Mouse (Mus musculus): ENCODE data around the gene Epb41l4b. TPM values are rescaled to one million over a fixed set of nuclear protein-coding genes. Genes with fewer than 3 reads are reported as not detected.

Epb41l4b gene
- polyA plus RNA-seq, 1 experiment from 2014 or later, result 2.5 TPM

DNA sequence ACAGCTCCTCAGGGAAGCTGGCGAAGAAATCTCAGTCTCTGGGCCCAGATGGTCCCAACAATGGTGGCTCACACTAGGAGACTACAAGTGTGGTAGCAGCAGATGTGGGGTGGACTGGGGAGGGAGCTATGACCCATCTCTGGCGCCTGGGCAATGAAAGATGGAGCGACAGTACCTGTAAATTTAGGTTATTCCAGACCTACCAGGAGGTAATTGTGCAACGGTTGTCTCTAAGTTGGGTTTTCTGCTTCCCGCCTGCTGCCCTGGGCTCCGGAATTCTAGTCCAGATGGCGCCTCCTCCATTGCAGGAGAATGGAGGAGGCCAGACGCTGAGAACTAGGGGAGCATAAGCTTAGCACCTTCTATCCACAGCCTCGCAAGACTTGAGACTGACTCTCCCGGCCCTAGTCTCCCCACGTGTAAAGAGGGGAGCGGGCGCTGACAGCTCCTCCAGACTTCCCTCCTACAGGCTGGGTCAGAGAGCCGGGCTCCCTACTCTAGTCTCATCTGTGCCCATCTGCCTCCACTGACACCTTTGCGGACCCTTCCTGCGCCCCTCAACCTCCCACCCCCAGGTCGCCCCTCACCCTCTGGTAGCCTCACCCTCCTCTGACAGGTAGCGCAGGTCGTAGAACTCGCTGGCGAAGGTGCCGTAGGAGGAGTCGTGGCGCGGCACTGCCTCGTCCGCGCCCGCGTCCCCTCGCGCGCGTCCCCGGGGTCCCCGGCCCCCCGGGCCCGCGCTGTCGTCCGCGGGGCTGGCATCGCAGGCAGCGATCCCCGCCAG lies 153.6 kb downstream of the Epb41l4b start:
- H3K27me3 ChIP-seq (ENCODE audit: insufficient read depth, low read length), result peaks cover 36% of the 10 kb centered on the region
- no peaks in the 10 kb centered on the region for H3K36me3 ChIP-seq (ENCODE audit: insufficient read depth, low read length)
- H3K9me3 ChIP-seq (ENCODE audit: low read length), result no peaks in the 10 kb centered on the region; the same call in 1 of the 2 replicates
- no peak overlapping the region for H3K27ac ChIP-seq (ENCODE audit: low read length)
- H3K9ac ChIP-seq (replicated peaks; ENCODE audit: low read length), result peak overlapping the region; percentile 68
- H3K4me2 ChIP-seq (replicated peaks; ENCODE audit: low read depth, low read length), result peak overlapping the region; percentile 100
- ATAC-seq (ENCODE audit: low FRiP score, low TSS enrichment), result peak; percentile 46; the same call in 1 of the 2 replicates
- 0 out of 2 replicates have a peak, but pooled peaks cover 6% of the 10 kb centered on the region for H3K4me1 ChIP-seq (ENCODE audit: insufficient read depth, low read length)
- 5% methylated on average over 45 of the region's 45 CpGs for WGBS
- peak overlapping the region; percentile 65 for H3K4me3 ChIP-seq (ENCODE audit: low read length)

GRCm38 (mm10) chr4:56965586-56966179 lies 177.6 kb downstream of the Epb41l4b start:
- no peak for ATAC-seq (ENCODE audit: low FRiP score, low TSS enrichment)
- Histone ChIP-seq H3K9me3 (ENCODE audit: low read length) (no peaks in the 10 kb centered on the region), H3K27ac (ENCODE audit: low read length) (no peak overlapping the region), H3K9ac (replicated peaks; ENCODE audit: low read length) (no peak overlapping the region), H3K4me1 (ENCODE audit: insufficient read depth, low read length) (no peaks in the 10 kb centered on the region), H3K4me3 (ENCODE audit: low read length) (no peak overlapping the region), H3K36me3 (ENCODE audit: insufficient read depth, low read length) (no peaks in the 10 kb centered on the region), H3K4me2 (replicated peaks; ENCODE audit: low read depth, low read length) (no peak overlapping the region), H3K27me3 (ENCODE audit: insufficient read depth, low read length) (no peaks in the 10 kb centered on the region)
- WGBS, result 42% methylated on average over 7 of the region's 7 CpGs

DNA sequence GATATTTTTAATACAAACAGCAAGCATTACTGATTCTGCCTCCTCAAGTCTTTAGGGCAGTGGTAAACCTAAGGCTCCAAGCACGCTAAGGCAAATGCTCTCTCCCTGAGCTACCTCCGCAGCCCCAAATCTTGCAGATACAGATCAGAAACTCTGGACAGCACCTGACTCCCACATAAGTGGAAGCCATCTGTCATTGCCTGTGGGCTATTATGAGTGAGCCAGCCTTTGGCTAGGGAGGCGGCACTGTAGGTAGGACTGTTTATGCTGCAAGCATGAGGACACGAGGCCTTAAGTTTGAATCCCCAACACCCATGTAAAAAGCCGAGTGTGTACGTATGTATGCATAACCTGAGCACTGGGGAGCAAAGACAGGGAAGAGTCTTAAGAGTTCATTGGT lies 179.6 kb downstream of the Epb41l4b start:
- Histone ChIP-seq H3K9ac (replicated peaks; ENCODE audit: low read length) (no peak overlapping the region), H3K4me3 (ENCODE audit: low read length) (no peak overlapping the region), H3K36me3 (ENCODE audit: insufficient read depth, low read length) (no peaks in the 10 kb centered on the region), H3K27me3 (ENCODE audit: insufficient read depth, low read length) (no peaks in the 10 kb centered on the region), H3K27ac (ENCODE audit: low read length) (no peak overlapping the region), H3K4me2 (replicated peaks; ENCODE audit: low read depth, low read length) (no peak overlapping the region), H3K4me1 (ENCODE audit: insufficient read depth, low read length) (no peaks in the 10 kb centered on the region), H3K9me3 (ENCODE audit: low read length) (no peaks in the 10 kb centered on the region)
- 75% methylated on average over 6 of the region's 6 CpGs for WGBS
- no peak for ATAC-seq (ENCODE audit: low FRiP score, low TSS enrichment)

GRCm38 (mm10) chr4:56961320-56961925 lies 181.8 kb downstream of the Epb41l4b start:
- Histone ChIP-seq H3K9ac (replicated peaks; ENCODE audit: low read length) (no peak overlapping the region), H3K27me3 (ENCODE audit: insufficient read depth, low read length) (no peaks in the 10 kb centered on the region), H3K4me1 (ENCODE audit: insufficient read depth, low read length) (no peaks in the 10 kb centered on the region; the same call in 1 of the 2 replicates), H3K4me2 (replicated peaks; ENCODE audit: low read depth, low read length) (no peak overlapping the region), H3K9me3 (ENCODE audit: low read length) (no peaks in the 10 kb centered on the region), H3K36me3 (ENCODE audit: insufficient read depth, low read length) (no peaks in the 10 kb centered on the region), H3K4me3 (ENCODE audit: low read length) (no peak overlapping the region), H3K27ac (ENCODE audit: low read length) (no peak overlapping the region)
- 73% methylated on average over 12 of the region's 12 CpGs for WGBS
- ATAC-seq (ENCODE audit: low FRiP score, low TSS enrichment), result no peak

DNA sequence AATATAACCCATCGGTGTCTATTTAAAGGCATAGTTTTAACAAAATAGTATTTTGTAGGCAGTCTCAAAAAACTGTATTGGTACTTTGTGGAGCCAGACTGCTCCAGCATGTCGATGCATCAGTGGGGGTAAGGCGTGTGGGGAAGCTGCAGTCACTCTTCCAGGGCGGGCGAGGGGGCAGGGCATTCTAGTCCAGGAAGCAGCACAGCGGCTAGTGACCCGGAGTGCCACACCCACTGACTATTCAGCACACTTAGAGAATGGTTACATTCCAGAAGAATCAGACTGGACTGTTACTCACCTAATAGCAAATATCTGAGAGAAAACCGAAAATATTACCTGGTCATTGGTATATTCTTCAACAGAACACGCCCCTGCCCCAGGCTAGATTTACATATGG lies 185.7 kb downstream of the Epb41l4b start:
- Histone ChIP-seq H3K4me1 (ENCODE audit: insufficient read depth, low read length) (no peaks in the 10 kb centered on the region; the same call in 1 of the 2 replicates), H3K4me3 (ENCODE audit: low read length) (no peak overlapping the region), H3K36me3 (ENCODE audit: insufficient read depth, low read length) (no peaks in the 10 kb centered on the region), H3K27me3 (ENCODE audit: insufficient read depth, low read length) (no peaks in the 10 kb centered on the region), H3K9me3 (ENCODE audit: low read length) (no peaks in the 10 kb centered on the region), H3K9ac (replicated peaks; ENCODE audit: low read length) (no peak overlapping the region), H3K27ac (ENCODE audit: low read length) (no peak overlapping the region), H3K4me2 (replicated peaks; ENCODE audit: low read depth, low read length) (no peak overlapping the region)
- 46% methylated on average over 9 of the region's 9 CpGs for WGBS
- ATAC-seq (ENCODE audit: low FRiP score, low TSS enrichment), result no peak

DNA sequence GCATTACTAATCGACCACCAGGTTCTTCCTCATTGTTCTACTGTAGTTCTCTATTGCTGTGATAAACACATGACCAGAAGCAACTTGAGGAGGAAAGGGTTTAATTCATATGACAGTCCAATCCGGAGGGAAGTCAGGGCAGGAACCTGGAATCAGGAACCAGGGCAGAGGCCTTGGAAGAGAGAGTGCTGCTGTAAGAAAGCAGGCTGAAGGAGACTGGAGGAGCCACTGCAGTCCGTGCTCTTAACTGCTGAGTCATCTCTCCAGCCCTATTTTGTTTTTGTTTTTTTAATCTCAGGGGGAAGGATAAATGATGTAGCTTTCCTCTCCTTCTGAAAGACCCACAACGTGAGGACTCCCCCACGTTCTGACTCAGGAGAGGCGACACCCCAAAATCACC lies 190.0 kb downstream of the Epb41l4b start:
- Histone ChIP-seq H3K27me3 (ENCODE audit: insufficient read depth, low read length) (no peaks in the 10 kb centered on the region), H3K36me3 (ENCODE audit: insufficient read depth, low read length) (no peaks in the 10 kb centered on the region), H3K4me3 (ENCODE audit: low read length) (no peak overlapping the region), H3K4me1 (ENCODE audit: insufficient read depth, low read length) (no peaks in the 10 kb centered on the region; the same call in 1 of the 2 replicates), H3K4me2 (replicated peaks; ENCODE audit: low read depth, low read length) (no peak overlapping the region), H3K9me3 (ENCODE audit: low read length) (no peaks in the 10 kb centered on the region), H3K27ac (ENCODE audit: low read length) (no peak overlapping the region), H3K9ac (replicated peaks; ENCODE audit: low read length) (no peak overlapping the region)
- WGBS, result 59% methylated on average over 6 of the region's 6 CpGs
- no peak for ATAC-seq (ENCODE audit: low FRiP score, low TSS enrichment)

DNA sequence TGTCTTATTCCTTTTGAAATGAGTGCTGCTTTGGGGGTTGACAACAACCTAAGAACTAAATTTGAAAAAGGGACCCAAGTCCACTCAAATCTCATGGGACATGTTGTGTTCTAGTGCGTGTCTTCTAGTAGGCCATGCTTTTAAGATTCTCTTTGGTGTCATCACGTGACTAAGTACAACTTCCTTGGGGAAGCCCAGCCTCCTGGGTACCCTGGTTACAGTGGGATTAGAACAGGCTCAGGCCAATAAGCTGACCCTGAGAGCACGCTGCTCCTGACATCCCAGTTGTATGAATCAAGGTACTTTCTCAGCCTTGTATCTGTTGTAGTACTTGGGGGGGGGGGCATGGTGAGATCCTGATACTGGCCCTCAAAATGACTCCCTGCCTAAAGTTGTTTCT lies 191.5 kb downstream of the Epb41l4b start:
- whole genome bisulfite sequencing, result 90% methylated on average over 3 of the region's 3 CpGs
- Histone ChIP-seq H3K4me1 (ENCODE audit: insufficient read depth, low read length) (no peaks in the 10 kb centered on the region), H3K4me2 (replicated peaks; ENCODE audit: low read depth, low read length) (no peak overlapping the region), H3K27me3 (ENCODE audit: insufficient read depth, low read length) (no peaks in the 10 kb centered on the region), H3K27ac (ENCODE audit: low read length) (no peak overlapping the region), H3K4me3 (ENCODE audit: low read length) (no peak overlapping the region), H3K36me3 (ENCODE audit: insufficient read depth, low read length) (no peaks in the 10 kb centered on the region), H3K9me3 (ENCODE audit: low read length) (no peaks in the 10 kb centered on the region), H3K9ac (replicated peaks; ENCODE audit: low read length) (no peak overlapping the region)
- ATAC-seq (ENCODE audit: low FRiP score, low TSS enrichment), result no peak

- H3K4me2 ChIP-seq (replicated peaks; ENCODE audit: low read depth, low read length), result no peak overlapping the region
- no peaks in the 10 kb centered on the region for H3K27me3 ChIP-seq (ENCODE audit: insufficient read depth, low read length)
- H3K4me3 ChIP-seq (ENCODE audit: low read length), result no peak overlapping the region
- H3K4me1 ChIP-seq (ENCODE audit: insufficient read depth, low read length), result peaks cover 15% of the 10 kb centered on the region
- H3K9me3 ChIP-seq (ENCODE audit: low read length), result no peaks in the 10 kb centered on the region
- no peak overlapping the region for H3K27ac ChIP-seq (ENCODE audit: low read length)
- H3K9ac ChIP-seq (replicated peaks; ENCODE audit: low read length), result no peak overlapping the region
- WGBS, result 69% methylated on average over 6 of the region's 6 CpGs
- H3K36me3 ChIP-seq (ENCODE audit: insufficient read depth, low read length), result no peaks in the 10 kb centered on the region
- no peak for ATAC-seq (ENCODE audit: low FRiP score, low TSS enrichment)
Measured at GRCm38 (mm10) chr4:56949494-56949893, 193.7 kb downstream of the Epb41l4b start.

DNA sequence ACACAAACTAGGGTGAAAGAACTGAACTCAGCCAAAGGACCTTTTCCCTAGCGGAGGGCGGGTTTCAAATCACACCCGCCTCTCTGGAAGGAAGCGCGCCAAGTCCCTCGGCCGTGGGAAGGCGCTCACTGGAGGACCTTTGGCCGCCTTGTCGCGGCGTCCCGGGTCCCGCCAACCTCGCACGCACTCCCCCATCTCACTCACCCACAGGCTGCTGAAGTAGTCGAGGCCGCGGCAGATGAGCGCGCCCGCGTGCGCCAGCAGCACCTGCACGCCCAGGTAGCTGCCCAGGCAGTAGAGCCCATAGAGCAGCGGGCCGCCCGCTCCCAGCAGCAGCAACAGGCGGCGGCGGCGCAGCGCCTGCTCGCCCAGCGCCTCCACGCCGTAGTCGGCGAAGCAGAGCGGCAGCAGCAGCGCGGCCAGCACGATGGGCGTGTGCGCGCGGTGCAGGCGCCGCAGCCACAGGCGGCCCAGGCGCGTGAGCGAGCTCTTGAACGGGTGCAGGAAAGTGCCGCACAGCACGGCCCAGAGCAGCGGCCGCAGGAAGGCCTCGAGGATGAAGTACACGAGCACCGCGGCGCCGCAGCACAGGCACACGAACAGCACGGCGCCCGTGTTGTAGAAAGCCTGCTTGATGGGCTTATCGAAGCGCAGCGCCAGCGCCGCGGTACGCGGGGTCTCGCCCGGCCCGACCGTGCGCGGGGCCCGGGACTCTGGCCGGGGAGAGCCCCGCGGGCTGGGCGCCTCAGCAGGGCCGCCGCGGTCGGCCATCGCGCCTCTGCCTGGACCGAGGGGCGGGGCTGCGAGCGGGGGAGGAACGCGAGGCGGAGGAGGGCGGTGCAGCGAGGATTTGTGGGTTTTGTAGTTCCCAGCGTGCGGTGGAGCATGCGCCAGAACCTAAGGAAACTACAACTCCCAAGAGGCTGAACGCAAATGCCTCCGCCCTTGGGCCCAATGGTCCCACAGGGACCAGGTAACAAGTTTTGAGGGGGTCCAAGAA lies 196.3 kb downstream of the Epb41l4b start, which contains the start of gene Tmem245:
Gene Tmem245, minus strand, starts transcription at position 797 of the 1,000 bp plus-strand sequence.
- Histone ChIP-seq H3K4me2 (replicated peaks; ENCODE audit: low read depth, low read length) (peak within 1 kb of the TSS; percentile 68), H3K9me3 (ENCODE audit: low read length) (no peaks in the 10 kb centered on the region), H3K9ac (replicated peaks; ENCODE audit: low read length) (peak within 1 kb of the TSS; percentile 92), H3K4me3 (ENCODE audit: low read length) (peak within 1 kb of the TSS; percentile 87), H3K4me1 (ENCODE audit: insufficient read depth, low read length) (peaks cover 35% of the 10 kb centered on the region), H3K27me3 (ENCODE audit: insufficient read depth, low read length) (no peaks in the 10 kb centered on the region), H3K36me3 (ENCODE audit: insufficient read depth, low read length) (no peaks in the 10 kb centered on the region), H3K27ac (ENCODE audit: low read length) (peak within 1 kb of the TSS; percentile 94)
- WGBS, result under 1% methylated on average over 107 of the region's 107 CpGs
- ATAC-seq (ENCODE audit: low FRiP score, low TSS enrichment), result peak; percentile 97
